Mouse (Mus musculus): ENCODE measurements around the gene Tspan32. TPM values are rescaled to one million over a fixed set of nuclear protein-coding genes. Genes with fewer than 3 reads are reported as not detected.

Tspan32 gene
- polyA plus RNA-seq, 1 experiment, result 111 TPM

- TF ChIP-seq GATA1 (IDR thresholded peaks at IDR 0.05; ENCODE audit: low read length), result no peak
Observed at GRCm38 (mm10) chr7:143016424-143017142, 11.7 kb downstream of the Tspan32 start.

- TF ChIP-seq GATA1 (IDR thresholded peaks at IDR 0.05; ENCODE audit: low read length), result no peak
Observed at GRCm38 (mm10) chr7:143017181-143017580, 12.3 kb downstream of the Tspan32 start.

GRCm38 (mm10) chr7:143020040-143020439, 15.2 kb downstream of the Tspan32 start:
- no peak for TF ChIP-seq GATA1 (IDR thresholded peaks at IDR 0.05; ENCODE audit: low read length)

GRCm38 (mm10) chr7:143020764-143021163, 15.9 kb downstream of the Tspan32 start:
- no peak for TF ChIP-seq GATA1 (IDR thresholded peaks at IDR 0.05; ENCODE audit: low read length)

- no peak for TF ChIP-seq GATA1 (IDR thresholded peaks at IDR 0.05; ENCODE audit: low read length)
Observed at GRCm38 (mm10) chr7:143021356-143022164, 16.7 kb downstream of the Tspan32 start.

GRCm38 (mm10) chr7:143023499-143023898, 18.7 kb downstream of the Tspan32 start:
- TF ChIP-seq GATA1 (IDR thresholded peaks at IDR 0.05; ENCODE audit: low read length), result no peak

GRCm38 (mm10) chr7:143024293-143024692, 19.4 kb downstream of the Tspan32 start:
- TF ChIP-seq GATA1 (IDR thresholded peaks at IDR 0.05; ENCODE audit: low read length), result no peak

- TF ChIP-seq GATA1 (IDR thresholded peaks at IDR 0.05; ENCODE audit: low read length), result no peak
Observed at GRCm38 (mm10) chr7:143025496-143025895, 20.6 kb downstream of the Tspan32 start.

GRCm38 (mm10) chr7:143027196-143027595, 22.4 kb downstream of the Tspan32 start:
- no peak for TF ChIP-seq GATA1 (IDR thresholded peaks at IDR 0.05; ENCODE audit: low read length)

GRCm38 (mm10) chr7:143031816-143032215, 27.0 kb downstream of the Tspan32 start:
- no peak for TF ChIP-seq GATA1 (IDR thresholded peaks at IDR 0.05; ENCODE audit: low read length)

GRCm38 (mm10) chr7:143033581-143033980, 28.7 kb downstream of the Tspan32 start:
- TF ChIP-seq GATA1 (IDR thresholded peaks at IDR 0.05; ENCODE audit: low read length), result no peak

- no peak for TF ChIP-seq GATA1 (IDR thresholded peaks at IDR 0.05; ENCODE audit: low read length)
Observed at GRCm38 (mm10) chr7:143034112-143034511, 29.3 kb downstream of the Tspan32 start.

GRCm38 (mm10) chr7:143034519-143035450, 29.9 kb downstream of the Tspan32 start:
- TF ChIP-seq GATA1 (IDR thresholded peaks at IDR 0.05; ENCODE audit: low read length), result no peak

GRCm38 (mm10) chr7:143036787-143037186, 31.9 kb downstream of the Tspan32 start:
- TF ChIP-seq GATA1 (IDR thresholded peaks at IDR 0.05; ENCODE audit: low read length), result no peak

- TF ChIP-seq GATA1 (IDR thresholded peaks at IDR 0.05; ENCODE audit: low read length), result no peak
Observed at GRCm38 (mm10) chr7:143037306-143037705, 32.5 kb downstream of the Tspan32 start.

Data from G1E-ER4 (cell line).